Mouse (Mus musculus) hindlimb bud, embryonic 11.5 days (tissue): ENCODE data around the gene Dock3.

Experiments used
- DNase-seq: peaks from one replicate; pipeline ENCODE4 v3.0.0-alpha.2; 2012; ENCODE audit warnings: low read depth, low spot score; ENCODE audit errors: extremely low spot score

Dock3 gene

DNA sequence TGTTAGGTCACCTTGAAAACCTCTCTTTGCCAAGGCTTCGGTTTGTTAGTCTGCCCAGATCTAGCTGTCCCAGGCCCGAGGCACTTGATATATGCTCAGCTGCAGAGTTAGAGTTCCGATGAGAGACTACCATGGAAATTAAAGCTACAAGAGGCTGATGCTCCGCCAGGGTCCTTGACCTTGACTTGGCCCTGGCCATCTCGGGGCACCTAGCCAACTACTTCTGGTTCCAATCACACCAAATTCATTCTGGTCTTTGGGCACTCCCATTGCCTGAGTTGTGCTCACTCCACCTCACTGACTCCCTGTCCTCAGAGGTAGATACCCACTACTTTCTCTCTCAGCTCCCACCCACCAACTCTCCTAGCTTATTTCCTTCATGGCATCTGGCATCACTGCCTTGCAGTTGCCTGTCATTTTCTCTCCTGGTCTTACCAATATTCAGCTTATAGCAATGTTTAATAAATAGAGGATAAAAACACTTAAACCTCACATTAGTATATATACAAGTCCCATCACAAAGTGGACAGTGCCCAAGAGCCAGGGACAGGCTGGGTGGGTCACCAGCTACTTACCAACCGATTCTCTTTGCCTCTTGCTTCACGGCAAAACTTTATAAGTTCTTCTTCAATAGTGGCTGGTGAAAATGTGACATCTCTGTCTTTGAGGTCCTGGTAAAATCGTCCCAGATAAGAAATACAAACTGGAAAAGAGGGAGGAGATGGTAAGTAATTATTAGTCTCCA lies 341.0 kb downstream of the Dock3 start:
- no peak for DNase-seq

DNA sequence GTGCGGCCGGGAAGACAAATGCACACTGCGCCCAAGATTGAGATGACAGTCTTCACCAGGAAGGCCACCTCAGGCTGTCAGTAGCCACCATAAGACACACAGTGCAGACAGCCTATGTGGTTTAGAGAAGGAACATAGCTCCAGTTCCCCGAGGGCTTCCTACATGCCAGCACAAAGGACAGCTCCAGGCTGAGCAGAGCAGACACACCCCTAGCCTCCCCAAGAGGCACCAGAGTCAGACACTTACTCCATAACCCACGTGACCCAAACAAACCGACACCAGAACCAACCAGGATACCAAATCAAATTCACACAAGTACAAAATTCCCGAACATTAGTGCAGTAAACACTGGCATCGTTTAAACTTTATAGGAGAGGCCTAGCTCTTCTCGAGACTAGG lies 342.4 kb downstream of the Dock3 start:
- DNase-seq, result no peak

DNA sequence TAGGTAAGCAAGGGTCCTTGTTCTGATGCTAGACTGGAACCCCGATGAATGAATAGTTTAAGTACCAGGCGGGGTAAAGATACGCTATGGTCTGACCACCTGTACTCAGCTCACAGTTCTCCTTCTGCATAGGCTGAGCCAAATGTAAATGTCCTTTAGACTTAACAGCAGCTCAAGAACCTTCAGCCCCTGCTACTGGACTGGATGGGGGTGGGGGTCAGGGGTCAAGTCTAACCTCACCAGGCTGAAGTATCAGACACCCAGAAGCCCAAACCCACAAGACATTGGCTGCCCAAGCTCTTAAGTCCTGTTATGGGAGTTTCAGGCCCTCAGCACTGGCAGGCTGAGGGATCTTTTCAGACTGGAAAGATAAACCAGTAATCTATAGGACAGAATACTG lies 343.4 kb downstream of the Dock3 start:
- no peak for DNase-seq

GRCm38 (mm10) chr9:106886828-106887702 lies 344.6 kb downstream of the Dock3 start, which contains the start of gene Rbm15b:
Gene Rbm15b (minus strand): TSS chr9:106887428.
- DNase-seq, result peak; percentile 72

DNA sequence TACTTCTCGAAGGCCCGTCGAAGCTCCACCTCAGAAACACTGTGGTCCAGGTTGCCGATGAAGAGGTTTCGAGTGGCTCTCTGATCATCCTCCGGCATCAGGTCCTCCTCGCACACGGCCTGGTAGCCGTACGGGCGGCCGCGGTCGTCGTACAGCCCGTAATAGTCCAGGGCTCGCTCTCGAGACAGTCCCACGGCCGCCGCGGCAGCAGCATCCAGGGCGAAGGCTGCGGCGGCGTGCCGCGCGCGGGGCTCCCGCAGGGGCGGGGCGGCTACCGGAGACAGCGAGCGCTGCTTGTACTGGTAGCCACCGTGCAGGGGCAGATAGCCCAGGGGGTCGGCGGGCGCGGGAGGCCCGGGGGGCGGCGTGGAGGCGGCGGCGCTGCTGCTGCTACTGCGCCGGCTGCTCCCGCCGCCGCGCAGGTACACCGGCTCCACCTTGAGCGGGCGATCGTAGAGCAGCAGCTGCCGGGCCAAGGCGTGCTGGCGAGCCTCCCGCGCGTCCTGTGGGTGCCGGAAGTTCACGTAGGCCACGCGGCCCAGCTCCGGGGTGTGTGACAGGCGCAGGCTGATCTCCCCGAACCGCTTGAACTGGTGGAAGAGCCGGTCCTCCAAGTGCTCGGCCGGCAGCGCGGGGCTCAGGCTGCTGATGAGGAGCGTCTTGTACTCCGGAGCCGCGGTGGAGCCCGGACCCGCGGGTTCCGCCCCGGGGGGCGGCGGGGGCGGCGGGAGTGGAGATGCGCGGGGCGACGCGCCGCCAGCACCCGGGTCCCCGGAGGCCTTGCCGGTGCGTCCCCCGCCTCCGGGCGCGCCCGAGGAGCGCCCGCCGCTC lies 345.6 kb downstream of the Dock3 start:
- DNase-seq, result no peak

GRCm38 (mm10) chr9:106884996-106885900 lies 346.5 kb downstream of the Dock3 start:
- DNase-seq, result no peak

DNA sequence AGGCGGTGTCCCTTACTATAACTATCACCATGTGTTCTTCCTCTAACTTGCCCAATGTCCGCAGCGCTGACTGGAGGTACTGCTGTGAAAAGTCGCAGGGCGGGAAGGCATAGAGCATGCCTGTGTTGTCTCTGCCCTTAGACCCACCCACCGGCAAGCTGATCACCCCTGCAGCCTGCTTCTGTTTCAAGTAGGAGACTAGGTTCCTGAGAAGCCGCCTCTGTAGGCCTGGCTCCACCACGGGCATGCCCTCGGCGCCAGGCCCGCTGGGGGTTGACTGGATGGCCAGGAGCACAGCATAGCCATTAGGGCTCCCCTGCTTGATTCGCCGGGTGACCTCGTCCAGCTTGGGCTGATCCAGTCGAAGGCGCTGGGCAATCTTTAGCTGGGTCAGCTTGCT lies 347.4 kb downstream of the Dock3 start:
- DNase-seq, result no peak

DNA sequence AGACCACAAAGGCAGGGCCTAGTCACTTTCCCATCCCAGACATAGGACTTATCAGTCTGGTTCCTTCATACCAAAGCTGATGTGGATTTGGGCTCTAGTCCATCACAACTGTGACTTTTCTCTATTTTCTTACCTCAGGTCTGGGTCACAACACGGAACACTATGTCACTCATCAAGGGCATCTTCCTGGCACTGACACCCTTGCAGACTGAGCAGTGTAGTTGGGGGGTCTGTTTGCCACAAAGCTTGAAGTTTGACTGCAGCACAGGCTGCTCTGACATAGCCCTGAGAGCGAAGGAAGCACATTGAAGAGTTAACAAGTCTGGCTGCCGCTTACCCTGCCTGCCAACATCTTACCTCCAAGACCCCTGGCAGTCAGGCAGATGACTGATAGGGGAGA lies 348.6 kb downstream of the Dock3 start:
- no peak for DNase-seq

- DNase-seq, result no peak
Measured at GRCm38 (mm10) chr9:106882176-106882575, 349.5 kb downstream of the Dock3 start.

- DNase-seq, result no peak
Measured at GRCm38 (mm10) chr9:106881071-106881755, 350.5 kb downstream of the Dock3 start.

- DNase-seq, result no peak
Measured at GRCm38 (mm10) chr9:106879471-106879870, 352.2 kb downstream of the Dock3 start.

- no peak for DNase-seq
Measured at GRCm38 (mm10) chr9:106876666-106877065, 355.0 kb downstream of the Dock3 start.

GRCm38 (mm10) chr9:106874216-106874615 lies 357.5 kb downstream of the Dock3 start:
- DNase-seq, result no peak

DNA sequence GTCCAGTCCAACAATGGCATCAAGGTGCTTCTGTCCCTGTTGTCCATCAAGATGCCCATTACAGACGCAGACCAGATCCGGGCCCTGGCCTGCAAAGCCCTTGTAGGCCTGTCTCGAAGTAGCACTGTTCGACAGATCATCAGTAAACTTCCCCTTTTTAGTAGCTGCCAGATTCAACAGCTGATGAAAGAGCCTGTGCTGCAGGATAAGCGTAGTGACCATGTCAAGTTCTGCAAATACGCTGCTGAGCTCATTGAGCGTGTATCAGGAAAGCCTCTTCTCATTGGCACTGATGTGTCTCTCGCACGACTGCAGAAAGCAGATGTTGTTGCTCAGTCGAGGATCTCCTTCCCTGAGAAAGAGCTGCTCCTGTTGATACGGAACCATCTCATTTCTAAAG lies 373.7 kb downstream of the Dock3 start:
- DNase-seq, result no peak

- DNase-seq, result no peak
Measured at GRCm38 (mm10) chr9:106856664-106857063, 375.0 kb downstream of the Dock3 start.
